Mouse (Mus musculus) megakaryocyte, embryonic 14.5 days (primary cell): ENCODE measurements around the gene Pcgf6. TPM values are rescaled to one million over a fixed set of nuclear protein-coding genes. Genes with fewer than 3 reads are reported as not detected.

Experiments used
- H3K27me3 ChIP-seq: replicated peaks from 2 replicates; pipeline ENCODE3; 2012; ENCODE audit warnings: inconsistent platforms
- H3K36me3 ChIP-seq: replicated peaks from 2 replicates; pipeline ENCODE3; 2012; ENCODE audit warnings: low read length, inconsistent platforms, mixed read lengths
- H3K4me1 ChIP-seq: 2 replicates; pipeline ENCODE4 v1.6.1; 2012; ENCODE audit warnings: inconsistent platforms
- H3K4me3 ChIP-seq: replicated peaks from 2 replicates; pipeline ENCODE3; 2012; ENCODE audit warnings: moderate library complexity, mild to moderate bottlenecking, inconsistent platforms
- H3K9me3 ChIP-seq: 2 replicates; pipeline ENCODE4 v1.6.1; 2012; ENCODE audit warnings: inconsistent platforms
- FLI1 ChIP-seq: IDR thresholded peaks from 2 replicates; pipeline ENCODE4 v1.6.1; 2012; ENCODE audit warnings: low read length, inconsistent platforms, mixed read lengths
- GATA1 ChIP-seq: IDR thresholded peaks from 3 replicates; pipeline ENCODE4 v1.6.1; 2012; ENCODE audit warnings: mixed read lengths, low read length, inconsistent platforms, borderline replicate concordance
- polyA plus RNA-seq: library from polyadenylated mRNA; stranded (reverse); fragments of >175 nt; gene quantifications from 2 replicates; pipeline ENCODE4 v1.2.3, GENCODE M21; 2012; ENCODE audit warnings: low replicate concordance; ENCODE audit not compliant: insufficient read depth

The Pcgf6 gene
- polyA plus RNA-seq, 1 experiment = 2.9 TPM

DNA sequence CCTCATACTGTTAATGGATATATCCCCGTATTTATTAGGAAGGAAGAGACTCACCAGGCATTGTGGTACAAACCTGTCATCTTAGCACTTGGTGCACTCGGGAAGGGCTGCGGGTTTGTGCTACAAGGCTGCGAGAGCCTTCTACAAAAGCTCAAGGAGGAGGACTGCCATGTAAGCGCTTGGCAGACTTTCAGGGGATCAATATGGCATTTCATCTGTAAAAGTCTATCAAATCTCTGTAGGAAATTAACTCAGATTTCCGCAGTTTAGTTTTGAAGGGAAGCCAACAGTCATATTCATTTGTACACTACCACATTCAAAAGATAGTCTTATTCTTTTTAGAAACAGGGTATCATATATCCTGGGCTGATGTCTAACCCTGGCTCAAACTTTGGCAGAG, 18.9 kb downstream of the Pcgf6 start:
- peaks cover 9% of the 10 kb centered on the region for H3K4me1 ChIP-seq
- H3K4me3 ChIP-seq = no peak overlapping the region
- peaks cover 28% of the 10 kb centered on the region for H3K36me3 ChIP-seq
- no peak for TF ChIP-seq FLI1
- peaks cover 7% of the 10 kb centered on the region for H3K27me3 ChIP-seq
- H3K9me3 ChIP-seq = no peaks in the 10 kb centered on the region

DNA sequence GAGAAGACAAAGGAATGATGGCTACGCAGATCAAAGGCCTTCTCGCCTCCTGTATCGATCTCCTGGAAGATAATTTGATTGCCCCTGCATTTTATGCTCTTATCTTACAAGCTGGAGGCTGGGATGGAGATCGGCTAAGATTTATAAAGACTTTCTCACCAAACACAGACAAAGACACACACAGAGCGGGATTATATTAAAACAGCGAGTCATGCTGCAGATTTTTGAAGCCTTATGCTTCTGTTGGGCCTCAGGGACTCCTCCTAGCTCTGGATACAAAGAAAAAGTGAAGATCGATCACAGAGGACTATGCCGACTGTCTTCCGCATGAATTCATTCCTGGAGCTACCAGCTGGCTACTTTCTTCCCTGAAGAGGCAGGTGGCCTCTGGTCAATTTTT, 20.9 kb downstream of the Pcgf6 start:
- TF ChIP-seq FLI1 (no peak), GATA1 (no peak)
- Histone ChIP-seq H3K27me3 (peaks cover 14% of the 10 kb centered on the region), H3K4me1 (peaks cover 1% of the 10 kb centered on the region), H3K9me3 (peaks cover 4% of the 10 kb centered on the region), H3K4me3 (no peak overlapping the region), H3K36me3 (peaks cover 19% of the 10 kb centered on the region)

DNA sequence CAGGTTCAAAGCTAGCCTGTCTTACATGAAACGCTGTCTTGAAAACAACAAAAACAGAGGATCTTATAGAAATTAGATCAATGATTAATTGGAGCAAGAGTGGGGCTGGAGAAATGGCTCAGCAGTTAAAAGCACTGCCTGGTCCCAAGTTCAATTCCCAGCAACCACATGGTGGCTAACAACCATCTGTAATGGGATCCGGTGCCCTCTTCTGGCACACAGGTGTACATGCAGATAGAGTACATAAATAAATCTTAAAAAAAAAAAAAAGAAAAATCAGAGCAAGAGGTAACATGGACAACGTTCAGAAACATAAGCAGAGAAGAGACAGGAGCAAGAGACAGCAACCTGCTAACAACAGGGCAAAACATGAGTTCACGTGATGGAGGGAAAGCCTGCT, 24.2 kb downstream of the Pcgf6 start:
- Histone ChIP-seq H3K36me3 (no peaks in the 10 kb centered on the region), H3K27me3 (peaks cover 35% of the 10 kb centered on the region), H3K4me1 (no peaks in the 10 kb centered on the region), H3K9me3 (peaks cover 4% of the 10 kb centered on the region), H3K4me3 (no peak overlapping the region)
- TF ChIP-seq GATA1 (no peak), FLI1 (no peak)

DNA sequence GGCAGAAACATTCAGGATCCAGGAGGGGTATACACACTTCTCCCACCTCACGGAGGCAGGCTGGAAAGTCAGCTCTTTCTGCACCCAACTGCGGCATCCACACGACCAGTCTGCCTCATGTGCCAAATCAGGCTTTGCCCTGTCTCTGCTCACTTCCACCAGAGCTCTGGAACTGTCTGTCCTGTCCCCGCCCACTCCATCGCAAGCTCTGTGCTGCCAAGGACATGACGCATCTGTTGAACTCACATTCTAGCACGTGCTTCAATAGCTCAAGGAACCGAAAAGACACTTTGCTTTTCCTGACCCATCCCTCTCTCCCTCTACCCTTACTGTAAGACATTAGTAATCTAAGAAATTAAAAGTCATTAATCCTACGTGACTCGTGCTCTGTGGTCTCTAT, 25.8 kb downstream of the Pcgf6 start:
- H3K27me3 ChIP-seq = peaks cover 38% of the 10 kb centered on the region
- H3K9me3 ChIP-seq = peaks cover 4% of the 10 kb centered on the region
- TF ChIP-seq FLI1 = no peak
- no peak for TF ChIP-seq GATA1
- H3K36me3 ChIP-seq = no peaks in the 10 kb centered on the region
- H3K4me1 ChIP-seq = no peaks in the 10 kb centered on the region
- H3K4me3 ChIP-seq = no peak overlapping the region

DNA sequence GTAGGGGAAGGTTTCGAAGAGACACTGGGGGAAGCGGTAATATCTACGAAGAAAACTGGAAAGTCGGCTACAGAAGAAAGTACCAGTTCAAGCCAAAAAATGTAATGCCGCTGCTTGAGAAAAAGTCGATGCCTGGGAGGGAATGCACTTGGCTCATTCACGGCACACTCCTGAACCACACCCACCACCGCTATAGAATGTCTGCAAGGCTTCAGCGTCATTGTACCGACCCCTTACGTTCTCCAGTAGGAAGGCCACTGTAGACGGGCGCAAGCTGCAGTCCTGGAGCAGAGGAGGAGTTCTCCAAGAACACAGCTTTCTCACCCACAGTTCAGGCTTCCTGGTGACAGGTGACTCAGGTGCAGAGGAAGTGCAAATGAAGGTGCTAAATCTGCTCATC, 27.2 kb downstream of the Pcgf6 start:
- Histone ChIP-seq H3K36me3 (no peaks in the 10 kb centered on the region), H3K9me3 (peaks cover 4% of the 10 kb centered on the region), H3K4me3 (no peak overlapping the region), H3K27me3 (peaks cover 50% of the 10 kb centered on the region), H3K4me1 (no peaks in the 10 kb centered on the region)
- TF ChIP-seq FLI1 = no peak
- TF ChIP-seq GATA1 = no peak

DNA sequence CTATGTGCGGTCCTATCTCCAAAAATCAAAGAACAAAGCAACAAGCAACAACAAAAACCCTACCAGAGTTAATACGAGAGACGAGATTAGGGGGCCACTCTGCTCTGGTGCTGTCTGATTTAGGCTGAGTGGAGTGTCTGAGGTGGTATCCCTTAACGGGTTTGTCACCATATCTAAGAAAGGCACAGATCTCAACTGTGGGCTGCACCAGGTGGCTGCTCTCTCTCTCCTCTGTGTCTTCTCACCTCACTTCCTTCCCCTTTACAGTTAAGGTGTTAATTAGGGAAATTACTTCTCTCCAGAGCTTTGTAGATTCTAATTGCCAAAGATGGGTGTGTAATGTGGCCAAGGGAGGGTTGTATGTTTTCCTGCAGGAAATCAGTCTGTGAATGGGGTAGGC, 28.0 kb downstream of the Pcgf6 start:
- H3K4me3 ChIP-seq = no peak overlapping the region
- H3K4me1 ChIP-seq = no peaks in the 10 kb centered on the region
- H3K36me3 ChIP-seq = no peaks in the 10 kb centered on the region
- H3K27me3 ChIP-seq = peaks cover 57% of the 10 kb centered on the region
- H3K9me3 ChIP-seq = peaks cover 4% of the 10 kb centered on the region
- TF ChIP-seq GATA1 = no peak
- no peak for TF ChIP-seq FLI1

DNA sequence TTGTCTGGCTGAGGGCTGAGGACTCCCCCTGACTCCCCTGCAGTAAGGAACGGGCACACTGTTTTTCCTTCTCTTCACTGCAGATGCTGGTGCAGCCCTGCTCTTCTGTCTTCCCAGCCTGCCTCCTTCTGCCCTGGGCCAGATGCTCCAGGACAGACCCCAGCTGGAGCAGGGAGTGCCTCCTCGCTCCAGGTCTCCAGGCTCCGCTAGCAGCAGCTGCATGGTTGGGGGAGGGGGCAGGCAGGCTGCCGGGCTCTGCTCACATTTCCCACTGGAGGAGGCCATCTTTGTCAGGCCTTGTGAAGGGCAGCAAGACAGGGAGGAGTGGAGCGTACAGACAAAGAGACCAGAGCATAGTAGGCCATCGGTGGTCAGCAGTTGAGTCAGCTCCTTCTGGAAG, 31.4 kb downstream of the Pcgf6 start:
- Histone ChIP-seq H3K36me3 (no peaks in the 10 kb centered on the region), H3K4me3 (no peak overlapping the region), H3K9me3 (peaks cover 4% of the 10 kb centered on the region; the same call in 1 of the 2 replicates), H3K27me3 (peaks cover 74% of the 10 kb centered on the region), H3K4me1 (peaks cover 15% of the 10 kb centered on the region)
- TF ChIP-seq FLI1 (no peak), GATA1 (no peak)

DNA sequence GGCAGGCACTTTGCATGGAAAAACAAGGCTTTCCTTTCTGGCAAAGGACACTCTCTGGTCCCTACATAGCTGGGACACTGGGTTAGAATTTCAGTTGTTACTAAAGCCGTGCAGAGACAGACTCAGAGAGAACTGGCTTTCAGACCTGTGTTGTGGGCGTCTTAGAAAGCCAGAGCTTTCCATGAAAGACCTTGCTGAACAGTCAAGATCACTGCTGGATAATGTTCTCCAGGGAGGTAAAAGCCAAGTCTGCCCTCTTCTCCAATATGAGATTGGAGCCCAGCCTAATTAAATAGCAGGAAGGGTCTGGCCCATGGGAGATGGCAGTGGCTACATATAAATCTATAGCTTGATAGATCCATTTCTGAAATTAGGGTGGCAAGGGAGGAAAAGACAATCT, 32.4 kb downstream of the Pcgf6 start:
- TF ChIP-seq GATA1 = no peak
- no peak for TF ChIP-seq FLI1
- no peak overlapping the region for H3K4me3 ChIP-seq
- peaks cover 76% of the 10 kb centered on the region for H3K27me3 ChIP-seq
- no peaks in the 10 kb centered on the region for H3K36me3 ChIP-seq
- H3K4me1 ChIP-seq = peaks cover 17% of the 10 kb centered on the region
- peaks cover 5% of the 10 kb centered on the region; the same call in 1 of the 2 replicates for H3K9me3 ChIP-seq

DNA sequence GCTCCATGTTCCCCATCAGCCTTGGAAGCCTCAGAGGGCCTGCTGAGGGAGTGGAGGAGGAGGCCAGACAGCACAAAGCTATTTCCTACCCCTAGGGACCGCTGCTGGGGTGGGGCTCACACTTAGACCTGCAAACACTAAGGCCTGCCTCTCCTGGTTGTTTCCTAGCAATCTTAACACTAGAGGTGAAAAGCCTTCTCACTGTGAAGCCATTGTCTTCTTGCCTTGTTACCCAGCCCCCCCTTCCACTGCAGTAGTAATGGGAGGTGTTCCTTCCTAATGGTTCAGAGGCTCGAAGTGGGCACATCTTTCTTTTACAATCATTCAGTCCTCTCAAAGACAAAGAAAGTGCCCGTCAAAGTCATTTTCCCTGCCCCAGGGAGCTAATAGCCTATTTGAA, 32.9 kb downstream of the Pcgf6 start:
- Histone ChIP-seq H3K36me3 (no peaks in the 10 kb centered on the region), H3K9me3 (peaks cover 10% of the 10 kb centered on the region; the same call in 1 of the 2 replicates), H3K27me3 (peaks cover 76% of the 10 kb centered on the region), H3K4me1 (peaks cover 17% of the 10 kb centered on the region), H3K4me3 (no peak overlapping the region)
- TF ChIP-seq GATA1 (no peak), FLI1 (no peak)

DNA sequence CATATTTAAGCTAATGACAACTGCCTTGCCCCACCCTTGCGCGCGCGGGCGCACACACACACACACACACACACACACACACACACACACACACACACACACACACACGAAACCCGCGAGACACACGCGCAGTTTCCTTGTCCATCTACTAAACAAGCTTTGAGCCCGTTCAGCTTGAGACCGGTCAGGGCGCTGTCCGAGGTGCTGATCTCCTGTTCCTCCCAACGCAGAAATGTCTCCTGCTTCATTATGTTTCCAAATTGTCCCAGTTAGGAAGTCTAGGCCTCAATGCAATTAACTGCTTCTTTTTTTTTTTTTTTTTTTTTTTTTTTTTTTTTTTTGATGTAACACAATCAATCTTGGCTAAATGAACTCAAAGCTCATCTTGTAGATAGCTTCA, 34.2 kb downstream of the Pcgf6 start:
- Histone ChIP-seq H3K4me3 (no peak overlapping the region), H3K9me3 (peaks cover 14% of the 10 kb centered on the region; the same call in 1 of the 2 replicates), H3K27me3 (peaks cover 82% of the 10 kb centered on the region), H3K36me3 (no peaks in the 10 kb centered on the region), H3K4me1 (peaks cover 17% of the 10 kb centered on the region)
- TF ChIP-seq FLI1 = no peak
- no peak for TF ChIP-seq GATA1

DNA sequence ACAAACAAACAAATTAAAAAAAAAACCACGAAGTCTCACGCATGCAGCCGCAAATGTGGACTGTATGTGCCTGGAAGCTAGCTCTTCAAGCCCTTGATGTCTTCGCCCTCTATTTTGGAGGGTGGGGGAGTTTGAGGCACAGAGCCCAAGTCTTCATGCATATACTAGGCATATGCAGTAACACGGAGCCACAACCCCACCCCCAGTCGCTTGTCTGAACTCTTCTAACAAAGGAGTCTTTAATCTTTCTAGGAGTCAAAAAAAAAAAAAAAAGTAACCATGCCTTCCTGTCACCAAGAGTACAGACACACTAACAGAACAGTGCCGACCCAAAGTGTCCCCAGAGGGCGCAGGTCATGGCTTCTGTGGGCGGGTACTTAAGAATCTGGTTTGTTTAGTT, 34.7 kb downstream of the Pcgf6 start:
- peaks cover 17% of the 10 kb centered on the region for H3K4me1 ChIP-seq
- peaks cover 84% of the 10 kb centered on the region for H3K27me3 ChIP-seq
- no peak overlapping the region for H3K4me3 ChIP-seq
- peaks cover 14% of the 10 kb centered on the region; the same call in 1 of the 2 replicates for H3K9me3 ChIP-seq
- H3K36me3 ChIP-seq = no peaks in the 10 kb centered on the region
- TF ChIP-seq FLI1 = no peak
- TF ChIP-seq GATA1 = no peak
